Mouse (Mus musculus) liver, embryonic 13.5 days (tissue): ENCODE data around the gene Cxcr4. TPM values are rescaled to one million over a fixed set of nuclear protein-coding genes. Genes with fewer than 3 reads are reported as not detected.
"Not testable (repeated sequence)": the region's sequence is repeated elsewhere in the genome, so short reads cannot be mapped to it uniquely, and the experiment has no call there.

Source experiments
- ATAC-seq: fragments of 200-750 bp; cut with Nextera tagmentation; 2 replicates; pipeline ENCODE4 v1.8.0; 2017; ENCODE audit warnings: low read depth, mild to moderate bottlenecking, moderate number of reproducible peaks, moderate library complexity
- DNase-seq: peaks from one replicate; pipeline ENCODE4 v3.0.0; 2022
- H3K27ac ChIP-seq: fragments of 300-500 bp; sonication (generic); 2 replicates; pipeline ENCODE4 v1.5.1; 2015; ENCODE audit warnings: moderate library complexity, mild to moderate bottlenecking, inconsistent platforms
- H3K27me3 ChIP-seq: fragments of 300-500 bp; sonication (generic); 2 replicates; pipeline ENCODE4 v1.6.1; 2015; ENCODE audit warnings: mild to moderate bottlenecking, inconsistent platforms
- H3K36me3 ChIP-seq: fragments of 300-500 bp; sonication (generic); 2 replicates; pipeline ENCODE4 v1.6.1; 2015; ENCODE audit warnings: mild to moderate bottlenecking, inconsistent platforms
- H3K4me1 ChIP-seq: fragments of 300-500 bp; sonication (generic); replicated peaks from 2 replicates; pipeline ENCODE4 v1.6.1; 2015; ENCODE audit warnings: inconsistent platforms
- H3K4me2 ChIP-seq: fragments of 300-500 bp; sonication (generic); 2 replicates; pipeline ENCODE4 v1.6.1; 2015; ENCODE audit warnings: inconsistent platforms, mild to moderate bottlenecking, moderate library complexity
- H3K4me3 ChIP-seq: fragments of 300-500 bp; sonication (generic); replicated peaks from 2 replicates; pipeline ENCODE4 v1.5.1; 2015; ENCODE audit warnings: mild to moderate bottlenecking, inconsistent platforms
- H3K9ac ChIP-seq: fragments of 300-500 bp; sonication (generic); 2 replicates; pipeline ENCODE4 v1.6.1; 2015; ENCODE audit warnings: mild to moderate bottlenecking, inconsistent platforms
- H3K9me3 ChIP-seq: fragments of 300-500 bp; sonication (generic); replicated peaks from 2 replicates; pipeline ENCODE4 v1.6.1; 2016; ENCODE audit warnings: inconsistent platforms
- WGBS: fragments of 180-500 bp; shearing (Covaris S2); methylation state at CpG from one replicate; pipeline ENCODE4 v1.1.7; 2015; ENCODE audit not compliant: insufficient replicate concordance; 5-methylcytosine and 5-hydroxymethylcytosine counted together
- polyA plus RNA-seq: library from polyadenylated mRNA; unstranded; fragments of >200 nt; fragmentation: Nextera tagmentation; extraction: Ambion mirVana; gene quantifications from 2 replicates; pipeline ENCODE4 v1.2.1, GENCODE M21; 2015

Gene Cxcr4
- polyA plus RNA-seq, 1 experiment from 2014 or later = 1.0 TPM

DNA sequence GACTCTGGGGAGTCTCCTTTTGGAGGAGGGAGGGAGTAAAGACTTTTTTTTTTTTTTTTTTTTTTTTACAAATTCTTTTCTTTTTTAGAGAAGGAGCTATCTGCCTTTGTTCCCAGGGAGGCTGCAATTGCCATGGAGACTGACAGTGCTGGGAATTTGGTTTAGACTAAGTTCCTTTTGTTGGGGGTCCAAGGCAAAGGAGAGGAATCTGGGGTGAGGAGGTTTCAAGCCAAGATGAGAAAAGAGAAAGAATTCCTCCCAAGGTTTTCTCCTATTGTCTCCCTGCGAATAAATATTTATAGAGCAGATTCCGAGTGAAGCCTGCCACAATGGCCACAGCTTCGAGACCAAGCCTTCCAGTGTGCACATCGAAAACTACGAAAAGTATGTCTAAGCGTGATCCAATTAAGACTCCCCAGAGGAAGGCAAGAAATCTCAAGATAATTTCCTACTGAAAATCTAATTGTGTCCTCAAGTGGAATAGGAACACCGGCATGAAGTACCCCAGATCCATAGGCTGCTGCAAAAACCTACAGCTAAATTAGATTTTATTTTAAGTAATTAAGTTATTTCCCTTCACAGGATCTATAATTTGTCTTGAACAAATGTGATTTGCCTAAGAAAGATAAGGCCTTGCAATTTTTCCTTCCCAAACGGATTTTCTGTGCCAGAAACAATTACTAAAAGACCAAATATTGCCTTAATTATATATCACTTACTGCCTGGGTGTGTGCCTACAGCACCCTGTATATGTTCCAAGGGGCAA, 5.7 kb downstream of the Cxcr4 start:
- no peak for ATAC-seq
- H3K9me3 ChIP-seq = no peaks in the 10 kb centered on the region
- peaks cover 7% of the 10 kb centered on the region for H3K4me1 ChIP-seq
- H3K36me3 ChIP-seq = no peaks in the 10 kb centered on the region
- H3K4me3 ChIP-seq = no peak overlapping the region
- H3K4me2 ChIP-seq = no peak overlapping the region
- no peak for DNase-seq
- H3K27me3 ChIP-seq = peaks cover 25% of the 10 kb centered on the region
- 57% methylated on average over 8 of the region's 8 CpGs for WGBS
- H3K27ac ChIP-seq = no peak overlapping the region
- no peak overlapping the region for H3K9ac ChIP-seq

- ATAC-seq = no peak
- no peak overlapping the region for H3K4me3 ChIP-seq
- peaks cover 18% of the 10 kb centered on the region for H3K27me3 ChIP-seq
- no peak overlapping the region for H3K9ac ChIP-seq
- no peak for DNase-seq
- H3K36me3 ChIP-seq = no peaks in the 10 kb centered on the region
- H3K4me2 ChIP-seq = no peak overlapping the region
- no peaks in the 10 kb centered on the region for H3K9me3 ChIP-seq
- WGBS = 50% methylated on average over 3 of the region's 3 CpGs
- H3K4me1 ChIP-seq = peaks cover under 1% of the 10 kb centered on the region
- H3K27ac ChIP-seq = no peak overlapping the region
Observed at GRCm38 (mm10) chr1:128585396-128586161, 6.5 kb downstream of the Cxcr4 start.

GRCm38 (mm10) chr1:128584716-128585115, 7.4 kb downstream of the Cxcr4 start:
- not testable (repeated sequence) for H3K36me3 ChIP-seq, H3K4me1 ChIP-seq, H3K27ac ChIP-seq, H3K9ac ChIP-seq, H3K9me3 ChIP-seq, H3K4me3 ChIP-seq, DNase-seq, ATAC-seq, H3K4me2 ChIP-seq
- WGBS = 67% methylated on average over 1 of the region's 1 CpGs
- H3K27me3 ChIP-seq = peaks cover 11% of the 10 kb centered on the region

GRCm38 (mm10) chr1:128583279-128583872, 8.7 kb downstream of the Cxcr4 start:
- Histone ChIP-seq H3K4me1 (no peaks in the 10 kb centered on the region), H3K27ac (no peak overlapping the region), H3K9me3 (no peaks in the 10 kb centered on the region), H3K4me2 (no peak overlapping the region), H3K4me3 (no peak overlapping the region), H3K9ac (no peak overlapping the region), H3K27me3 (no peaks in the 10 kb centered on the region), H3K36me3 (no peaks in the 10 kb centered on the region)
- WGBS = 38% methylated on average over 6 of the region's 6 CpGs
- no peak for ATAC-seq
- no peak for DNase-seq

DNA sequence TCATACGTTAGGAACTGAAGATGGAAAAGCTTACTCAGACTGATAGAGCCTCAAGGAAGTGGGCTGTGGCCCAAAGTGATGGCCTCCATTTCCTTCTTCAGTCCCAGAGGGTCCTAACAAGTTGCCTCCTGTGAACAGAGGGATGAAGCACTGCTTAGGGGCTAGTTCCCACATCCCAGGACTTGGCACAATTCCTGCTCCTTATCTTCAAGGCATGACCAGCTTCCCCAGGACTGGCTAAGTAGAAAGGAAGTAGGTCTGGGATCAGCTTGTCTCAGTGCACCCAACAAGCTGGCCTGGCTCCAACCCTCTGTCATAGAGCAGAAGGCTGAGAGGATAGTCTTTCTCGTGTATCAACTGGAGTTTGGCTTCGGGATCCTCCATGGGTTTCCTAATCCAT, 11.8 kb downstream of the Cxcr4 start:
- H3K4me1 ChIP-seq = no peaks in the 10 kb centered on the region
- no peak overlapping the region for H3K27ac ChIP-seq
- H3K4me2 ChIP-seq = no peak overlapping the region
- DNase-seq (no peak), ATAC-seq (no peak)
- H3K9ac ChIP-seq = no peak overlapping the region
- H3K36me3 ChIP-seq = no peaks in the 10 kb centered on the region
- 51% methylated on average over 3 of the region's 3 CpGs for WGBS
- no peak overlapping the region for H3K4me3 ChIP-seq
- no peaks in the 10 kb centered on the region for H3K27me3 ChIP-seq
- H3K9me3 ChIP-seq = no peaks in the 10 kb centered on the region

DNA sequence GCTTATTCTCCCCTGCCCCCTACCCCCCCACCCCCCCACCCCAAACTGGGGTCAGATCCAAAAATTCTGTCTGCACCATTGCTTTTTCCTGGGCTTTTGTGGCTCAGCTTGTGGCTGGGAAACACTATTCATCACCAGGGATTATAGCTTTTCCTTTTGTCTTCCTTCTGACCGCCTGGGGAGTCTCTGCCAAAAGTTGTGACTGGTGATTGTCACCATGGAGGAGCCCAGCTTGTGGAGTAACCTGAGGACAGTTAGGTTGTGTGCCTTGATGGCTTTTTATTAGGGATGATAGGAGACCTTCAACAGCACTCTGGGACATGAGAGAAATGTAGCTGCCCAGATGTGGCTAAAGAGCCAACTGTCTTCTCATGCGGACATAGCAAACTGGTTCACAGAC, 13.6 kb downstream of the Cxcr4 start:
- ATAC-seq (no peak), DNase-seq (no peak)
- Histone ChIP-seq H3K27ac (no peak overlapping the region), H3K4me2 (no peak overlapping the region), H3K36me3 (no peaks in the 10 kb centered on the region), H3K27me3 (no peaks in the 10 kb centered on the region), H3K4me1 (no peaks in the 10 kb centered on the region), H3K4me3 (no peak overlapping the region), H3K9me3 (no peaks in the 10 kb centered on the region), H3K9ac (no peak overlapping the region)
- 66% methylated on average over 2 of the region's 2 CpGs for WGBS

GRCm38 (mm10) chr1:128575096-128575495, 17.0 kb downstream of the Cxcr4 start:
- DNase-seq = no peak
- Histone ChIP-seq H3K9me3 (no peaks in the 10 kb centered on the region), H3K4me1 (no peaks in the 10 kb centered on the region), H3K9ac (no peak overlapping the region), H3K36me3 (no peaks in the 10 kb centered on the region), H3K27ac (no peak overlapping the region), H3K27me3 (no peaks in the 10 kb centered on the region), H3K4me2 (no peak overlapping the region), H3K4me3 (no peak overlapping the region)
- ATAC-seq = no peak
- 61% methylated on average over 4 of the region's 4 CpGs for WGBS

DNA sequence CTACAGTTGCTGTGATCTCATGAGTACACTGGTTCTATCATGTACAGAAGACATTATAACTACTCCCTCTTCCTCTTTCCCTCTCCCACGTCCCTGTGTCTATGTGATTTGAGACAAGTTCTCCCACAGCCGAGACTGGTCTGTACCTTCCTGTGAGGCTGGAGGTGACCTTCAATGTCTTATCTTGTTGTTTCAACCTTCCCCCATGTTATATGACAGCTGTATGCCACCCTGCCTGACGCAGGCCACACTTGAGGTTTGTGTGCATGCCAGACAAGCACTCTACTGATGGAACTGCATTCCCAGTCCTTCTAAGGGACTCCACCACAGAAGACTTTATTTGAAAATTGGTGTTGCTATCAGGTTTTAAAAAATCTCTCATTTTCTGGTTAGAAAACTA, 21.1 kb downstream of the Cxcr4 start:
- H3K9me3 ChIP-seq = no peaks in the 10 kb centered on the region
- DNase-seq (no peak), ATAC-seq (no peak)
- no peak overlapping the region for H3K9ac ChIP-seq
- H3K4me1 ChIP-seq = no peaks in the 10 kb centered on the region
- no peak overlapping the region for H3K4me2 ChIP-seq
- 32% methylated on average over 3 of the region's 3 CpGs for WGBS
- H3K27ac ChIP-seq = no peak overlapping the region
- H3K36me3 ChIP-seq = no peaks in the 10 kb centered on the region
- no peaks in the 10 kb centered on the region for H3K27me3 ChIP-seq
- H3K4me3 ChIP-seq = no peak overlapping the region

- WGBS = 55% methylated on average over 17 of the region's 17 CpGs
- no peaks in the 10 kb centered on the region for H3K36me3 ChIP-seq
- H3K9me3 ChIP-seq = no peaks in the 10 kb centered on the region
- H3K27me3 ChIP-seq = no peaks in the 10 kb centered on the region
- H3K27ac ChIP-seq = no peak overlapping the region
- H3K4me1 ChIP-seq = no peaks in the 10 kb centered on the region
- no peak for ATAC-seq
- H3K4me2 ChIP-seq = no peak overlapping the region
- no peak overlapping the region for H3K4me3 ChIP-seq
- no peak for DNase-seq
- H3K9ac ChIP-seq = no peak overlapping the region
Observed at GRCm38 (mm10) chr1:128569992-128570648, 22.0 kb downstream of the Cxcr4 start.

DNA sequence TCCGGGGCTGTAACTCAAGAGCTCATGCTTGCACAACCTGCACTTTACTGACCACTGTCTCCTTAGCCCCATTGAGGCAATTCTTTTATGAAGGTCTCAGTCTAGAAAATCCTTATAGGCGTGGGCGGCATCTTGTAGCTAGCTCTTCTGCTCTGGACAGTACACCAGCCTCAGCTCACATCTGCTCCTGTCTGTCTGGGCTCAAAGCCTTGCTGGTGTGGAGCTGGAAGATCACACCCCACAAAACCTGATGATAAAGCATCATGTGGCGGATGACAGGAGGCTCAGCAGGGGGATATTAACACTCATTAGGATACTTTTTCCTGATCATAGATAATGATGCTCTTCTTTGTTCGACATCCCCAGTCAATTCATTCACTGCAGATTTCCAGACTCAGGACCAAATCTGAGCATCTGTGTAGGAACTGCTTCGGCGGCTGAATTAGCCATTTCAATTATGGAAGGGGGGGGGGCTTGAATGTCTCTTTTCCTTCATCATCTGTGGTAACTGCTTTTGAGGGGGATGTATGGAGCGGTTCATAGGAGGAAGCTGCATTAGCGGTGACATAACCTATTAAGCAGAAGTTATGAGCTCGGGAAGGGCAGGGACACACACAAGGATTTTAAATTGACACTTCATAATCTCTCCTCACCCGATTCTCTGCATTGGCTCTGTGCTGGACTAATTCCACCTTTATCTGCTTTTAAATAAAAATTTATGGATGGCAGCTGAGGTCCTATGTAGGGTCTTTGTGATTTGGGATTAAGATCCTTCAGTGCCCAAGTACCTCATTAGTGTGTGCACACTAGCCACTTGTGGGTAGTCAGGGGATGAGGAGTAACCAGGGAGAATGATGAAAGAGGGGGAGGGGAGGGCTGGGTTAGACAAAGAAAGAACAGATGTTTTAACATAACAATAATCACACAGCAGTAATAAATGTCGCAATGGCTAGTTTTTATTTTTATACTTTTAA, 24.6 kb downstream of the Cxcr4 start:
- ATAC-seq = no peak
- no peak overlapping the region for H3K9ac ChIP-seq
- H3K4me3 ChIP-seq = no peak overlapping the region
- no peak for DNase-seq
- H3K27ac ChIP-seq = no peak overlapping the region
- H3K4me2 ChIP-seq = no peak overlapping the region
- H3K9me3 ChIP-seq = no peaks in the 10 kb centered on the region
- WGBS = 64% methylated on average over 12 of the region's 12 CpGs
- H3K27me3 ChIP-seq = no peaks in the 10 kb centered on the region
- no peaks in the 10 kb centered on the region for H3K36me3 ChIP-seq
- H3K4me1 ChIP-seq = no peaks in the 10 kb centered on the region
